Mouse (Mus musculus) heart, adult 2 months (tissue): ENCODE results near the gene Mad1l1.

Source experiments
- CTCF ChIP-seq: fragments of 200-600 bp; IDR thresholded peaks from 2 replicates; pipeline ENCODE4 v1.8.1; 2022; ENCODE audit warnings: antibody characterized with exemption, mild to moderate bottlenecking, moderate library complexity
- EP300 ChIP-seq: fragments of 200-500 bp; IDR thresholded peaks from 2 replicates; pipeline ENCODE4 v1.6.1; 2011; ENCODE audit warnings: low read depth, low read length, control low read depth; ENCODE audit not compliant: insufficient read depth

DNA sequence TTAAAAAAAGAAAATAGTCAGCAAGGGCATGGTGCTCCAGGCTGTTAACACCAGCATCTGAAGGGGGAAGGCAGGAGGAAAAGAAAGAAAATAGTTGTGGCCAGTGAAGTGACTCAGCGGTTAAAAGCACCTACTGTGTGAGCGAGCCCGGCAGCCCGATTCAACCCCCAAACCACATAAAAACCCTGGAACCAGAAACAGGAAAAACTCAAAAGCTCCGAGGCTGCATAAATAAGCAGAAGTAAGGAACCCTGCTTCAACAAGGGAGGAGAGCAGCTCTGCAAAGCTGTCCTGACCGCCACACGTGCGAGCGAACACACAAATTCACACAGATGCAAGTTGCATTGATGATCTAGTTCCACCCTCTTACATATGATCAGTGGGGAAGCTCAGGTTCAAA, 28.5 kb upstream of the Mad1l1 start:
- TF ChIP-seq CTCF, result no peak
- no peak for TF ChIP-seq EP300
